Mouse (Mus musculus) embryonic fibroblast, embryonic 13.5 days (primary cell): ENCODE results near the gene Pole.

Experiments
- CTCF ChIP-seq: IDR thresholded peaks from 2 replicates; pipeline ENCODE4 v1.5.1; 2011; ENCODE audit warnings: mild to moderate bottlenecking, control low read depth, low read length, moderate library complexity, borderline replicate concordance; ENCODE audit not compliant: insufficient read depth
- POLR2A ChIP-seq: IDR thresholded peaks from 2 replicates; pipeline ENCODE4 v1.6.1; 2011; ENCODE audit warnings: low read depth, mild to moderate bottlenecking, control low read depth, low read length, moderate library complexity

- TF ChIP-seq CTCF (no peak), POLR2A (no peak)
These were observed 56.7 kb downstream of the Pole start, which contains the start of gene P2rx2 for GRCm38 (mm10) chr5:110342648-110343284.
